Mouse (Mus musculus): Measurements from ENCODE around the gene Ankrd63.

GRCm38 (mm10) chr2:118669785-118670184, 34.0 kb downstream of the Ankrd63 start:
- TF ChIP-seq CTCF (IDR thresholded peaks at IDR 0.05; ENCODE audit: low read depth, low read length) = no peak
- TF ChIP-seq POLR2A (IDR thresholded peaks at IDR 0.05; ENCODE audit: extremely low read depth, insufficient read depth, low read length) = no peak
